Mouse (Mus musculus) hindbrain, postnatal 0 days (tissue): ENCODE data around the gene Chst5. TPM values are rescaled to one million over a fixed set of nuclear protein-coding genes. Genes with fewer than 3 reads are reported as not detected.
"Not testable (repeated sequence)": the region's sequence is repeated elsewhere in the genome, so short reads cannot be mapped to it uniquely, and the experiment has no call there.

Source experiments
- ATAC-seq: fragments of 200-750 bp; cut with Nextera tagmentation; 2 replicates; pipeline ENCODE4 v1.8.0; 2017; ENCODE audit warnings: mild to moderate bottlenecking, moderate TSS enrichment, moderate library complexity
- DNase-seq: peaks from one replicate; pipeline ENCODE4 v3.0.0-alpha.2; 2015; ENCODE audit warnings: low spot score
- H3K27ac ChIP-seq: fragments of 300-500 bp; sonication (generic); 2 replicates; pipeline ENCODE4 v1.5.1; 2014; ENCODE audit warnings: mild to moderate bottlenecking
- H3K27me3 ChIP-seq: fragments of 300-500 bp; sonication (generic); 2 replicates; pipeline ENCODE4 v1.6.1; 2014; ENCODE audit warnings: low read length, mixed read lengths; ENCODE audit not compliant: insufficient read depth
- H3K36me3 ChIP-seq: fragments of 300-500 bp; sonication (generic); 2 replicates; pipeline ENCODE4 v1.6.1; 2014; ENCODE audit warnings: low read length, mixed read lengths; ENCODE audit not compliant: insufficient read depth
- H3K4me1 ChIP-seq: fragments of 300-500 bp; sonication (generic); 2 replicates; pipeline ENCODE4 v1.6.1; 2014; ENCODE audit warnings: antibody characterized with exemption, low read length, mixed read lengths; ENCODE audit not compliant: insufficient read depth
- H3K4me2 ChIP-seq: fragments of 300-500 bp; sonication (generic); 2 replicates; pipeline ENCODE4 v1.6.1; 2014; ENCODE audit warnings: low read depth, mild to moderate bottlenecking, low read length, moderate library complexity, mixed read lengths
- H3K4me3 ChIP-seq: fragments of 300-500 bp; sonication (generic); 2 replicates; pipeline ENCODE4 v1.5.1; 2014; ENCODE audit warnings: low read length
- H3K9ac ChIP-seq: fragments of 300-500 bp; sonication (generic); replicated peaks from 2 replicates; pipeline ENCODE4 v1.6.1; 2014; ENCODE audit warnings: mild to moderate bottlenecking, low read length, moderate library complexity, mixed read lengths
- H3K9me3 ChIP-seq: fragments of 300-500 bp; sonication (generic); 2 replicates; pipeline ENCODE4 v1.6.1; 2016; ENCODE audit warnings: low read length, mixed read lengths
- CTCF ChIP-seq: IDR thresholded peaks from 2 replicates; pipeline ENCODE4 v1.5.1; 2016; ENCODE audit warnings: antibody characterized with exemption, control low read depth, low read depth
- WGBS: fragments of 180-500 bp; shearing (Covaris S2); extraction: QIAGEN DNeasy Blood & Tissue Kit; methylation state at CpG from one replicate; pipeline ENCODE4 v1.1.7; 2014; 5-methylcytosine and 5-hydroxymethylcytosine counted together
- polyA plus RNA-seq: library from polyadenylated mRNA; unstranded; fragments of >200 nt; fragmentation: Nextera tagmentation; extraction: Ambion mirVana; gene quantifications from 2 replicates; pipeline ENCODE4 v1.2.1, GENCODE M21; 2015
- total RNA-seq: library from RNA; depleted of rRNA; stranded (reverse); fragments of >200 nt; gene quantifications from 2 replicates; pipeline ENCODE4 v1.2.3, GENCODE M21; 2014

Gene Chst5
- total and polyA plus RNA-seq, 2 experiments from 2014 or later: 2.4 to 3.8 TPM

GRCm38 (mm10) chr8:111947954-111948353, 37.7 kb upstream of the Chst5 start:
- no peak overlapping the region for H3K9ac ChIP-seq
- no peak overlapping the region for H3K27ac ChIP-seq
- no peak overlapping the region for H3K4me2 ChIP-seq
- H3K36me3 ChIP-seq: peaks cover 42% of the 10 kb centered on the region
- no peaks in the 10 kb centered on the region for H3K9me3 ChIP-seq
- no peaks in the 10 kb centered on the region for H3K4me1 ChIP-seq
- H3K27me3 ChIP-seq: no peaks in the 10 kb centered on the region
- WGBS: 94% methylated on average over 8 of the region's 8 CpGs
- DNase-seq (no peak), ATAC-seq (no peak)
- TF ChIP-seq CTCF: no peak
- no peak overlapping the region for H3K4me3 ChIP-seq

- DNase-seq (no peak), ATAC-seq (no peak)
- H3K4me2 ChIP-seq: no peak overlapping the region
- no peak overlapping the region for H3K27ac ChIP-seq
- no peak for TF ChIP-seq CTCF
- no peaks in the 10 kb centered on the region for H3K9me3 ChIP-seq
- 88% methylated on average over 2 of the region's 2 CpGs for WGBS
- H3K9ac ChIP-seq: no peak overlapping the region
- H3K4me3 ChIP-seq: no peak overlapping the region
- H3K4me1 ChIP-seq: 0 out of 2 replicates have a peak, but pooled peaks cover under 1% of the 10 kb centered on the region
- H3K36me3 ChIP-seq: peaks cover 45% of the 10 kb centered on the region
- no peaks in the 10 kb centered on the region for H3K27me3 ChIP-seq
Measured at GRCm38 (mm10) chr8:111947144-111947543, 36.9 kb upstream of the Chst5 start.

- no peaks in the 10 kb centered on the region for H3K27me3 ChIP-seq
- no peak overlapping the region for H3K27ac ChIP-seq
- no peak for TF ChIP-seq CTCF
- H3K9me3 ChIP-seq: no peaks in the 10 kb centered on the region
- WGBS: 90% methylated on average over 2 of the region's 2 CpGs
- ATAC-seq (no peak), DNase-seq (no peak)
- peaks cover 38% of the 10 kb centered on the region for H3K36me3 ChIP-seq
- H3K4me2 ChIP-seq: no peak overlapping the region
- no peak overlapping the region for H3K4me3 ChIP-seq
- H3K9ac ChIP-seq: no peak overlapping the region
- H3K4me1 ChIP-seq: peaks cover 16% of the 10 kb centered on the region; the same call in 1 of the 2 replicates
Measured at GRCm38 (mm10) chr8:111943544-111943943, 33.3 kb upstream of the Chst5 start.

GRCm38 (mm10) chr8:111941101-111941454, 30.8 kb upstream of the Chst5 start:
- Histone ChIP-seq H3K36me3 (peaks cover 21% of the 10 kb centered on the region; the same call in 1 of the 2 replicates), H3K4me1 (peaks cover 16% of the 10 kb centered on the region; the same call in 1 of the 2 replicates), H3K4me2 (peak overlapping the region; percentile 96), H3K27me3 (no peaks in the 10 kb centered on the region), H3K9ac (peak overlapping the region; percentile 81), H3K27ac (peak overlapping the region; percentile 81), H3K9me3 (no peaks in the 10 kb centered on the region), H3K4me3 (peak overlapping the region; percentile 70)
- TF ChIP-seq CTCF: no peak
- 1% methylated on average over 23 of the region's 23 CpGs for WGBS
- peak; percentile 40 for DNase-seq
- peak; percentile 36; the same call in 1 of the 2 replicates for ATAC-seq

GRCm38 (mm10) chr8:111940171-111941100, 30.2 kb upstream of the Chst5 start, which contains the start of gene Gabarapl2:
TSS of gene Gabarapl2 (plus strand) at chr8:111940703.
- no peaks in the 10 kb centered on the region for H3K9me3 ChIP-seq
- TF ChIP-seq CTCF: no peak
- H3K36me3 ChIP-seq: peaks cover 20% of the 10 kb centered on the region; the same call in 1 of the 2 replicates
- peak within 1 kb of the TSS; percentile 81 for H3K27ac ChIP-seq
- H3K4me1 ChIP-seq: peaks cover 16% of the 10 kb centered on the region; the same call in 1 of the 2 replicates
- peak; percentile 99 for DNase-seq
- under 1% methylated on average over 63 of the region's 65 CpGs for WGBS
- peak within 1 kb of the TSS; percentile 96 for H3K4me2 ChIP-seq
- H3K9ac ChIP-seq: peak within 1 kb of the TSS; percentile 81
- peak within 1 kb of the TSS; percentile 70 for H3K4me3 ChIP-seq
- ATAC-seq: peak; percentile 99
- H3K27me3 ChIP-seq: no peaks in the 10 kb centered on the region

- Histone ChIP-seq H3K9ac (peak overlapping the region; percentile 81; the same call in 1 of the 2 replicates), H3K4me3 (peak overlapping the region; percentile 70), H3K36me3 (peaks cover 14% of the 10 kb centered on the region; the same call in 1 of the 2 replicates), H3K27me3 (no peaks in the 10 kb centered on the region), H3K4me2 (peak overlapping the region; percentile 96), H3K4me1 (peaks cover 16% of the 10 kb centered on the region; the same call in 1 of the 2 replicates), H3K27ac (peak overlapping the region; percentile 81; the same call in 1 of the 2 replicates), H3K9me3 (no peaks in the 10 kb centered on the region)
- DNase-seq: peak; percentile 11
- ATAC-seq: peak; percentile 54; the same call in 1 of the 2 replicates
- no peak for TF ChIP-seq CTCF
- WGBS: 8% methylated on average over 10 of the region's 10 CpGs
Measured at GRCm38 (mm10) chr8:111939516-111940142, 29.4 kb upstream of the Chst5 start.

GRCm38 (mm10) chr8:111938076-111938985, 28.1 kb upstream of the Chst5 start:
- H3K27ac ChIP-seq, H3K4me3 ChIP-seq, H3K36me3 ChIP-seq, DNase-seq, H3K27me3 ChIP-seq, H3K4me2 ChIP-seq, H3K9me3 ChIP-seq, H3K9ac ChIP-seq, ATAC-seq: not testable (repeated sequence)
- WGBS: 92% methylated on average over 8 of the region's 9 CpGs
- peaks cover 16% of the 10 kb centered on the region; the same call in 1 of the 2 replicates for H3K4me1 ChIP-seq
